Mouse (Mus musculus) heart, postnatal 0 days (tissue): ENCODE data around the gene Phospho1.

Source experiments
- CTCF ChIP-seq: IDR thresholded peaks from 2 replicates; pipeline ENCODE4 v1.5.1; 2016; ENCODE audit warnings: antibody characterized with exemption, control low read depth, low read depth
- EP300 ChIP-seq: IDR thresholded peaks from 2 replicates; pipeline ENCODE4 v1.6.1; 2016; ENCODE audit warnings: antibody characterized with exemption, low read depth

DNA sequence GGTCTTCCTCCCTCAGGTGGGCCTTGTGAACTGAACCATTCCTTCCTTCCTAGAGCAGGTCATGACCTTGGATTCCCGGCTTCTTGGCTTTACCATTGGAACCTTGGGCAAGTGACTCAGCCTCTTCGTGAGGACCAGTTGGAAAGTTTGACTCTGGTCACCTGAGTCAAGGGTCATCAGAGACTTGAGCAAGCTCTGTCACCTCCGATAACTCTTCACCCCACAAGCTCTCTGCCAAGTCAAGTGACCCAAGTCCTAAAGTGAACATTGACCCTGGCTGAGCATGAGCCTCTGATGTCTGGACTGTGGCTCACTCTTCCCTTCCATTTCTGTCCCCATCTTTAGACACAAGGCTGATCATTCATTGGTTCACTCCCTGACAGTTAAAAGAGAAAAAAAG, 2.8 kb upstream of the Phospho1 start:
- TF ChIP-seq CTCF (no peak), EP300 (no peak)
